Mouse (Mus musculus): ENCODE results near the gene Ccdc141.

Ccdc141 gene

DNA sequence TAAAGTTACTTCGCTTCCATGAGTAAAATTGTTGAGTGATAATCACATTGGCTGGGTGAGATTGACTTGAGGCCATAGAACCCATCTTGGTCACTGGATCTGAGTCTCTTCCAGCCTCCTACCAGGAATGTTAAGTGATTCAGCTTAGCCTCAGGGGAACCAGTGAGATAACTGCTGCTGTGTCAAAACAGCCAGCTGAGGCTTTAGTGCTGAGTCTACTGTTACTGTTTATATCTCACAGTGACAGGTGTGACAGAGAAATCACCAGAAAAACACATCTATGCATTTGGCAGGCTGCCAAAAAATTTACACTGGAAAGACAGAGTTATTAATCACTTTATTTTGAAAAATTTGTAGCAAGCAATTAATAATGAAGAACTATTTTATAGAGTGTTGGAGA, 43.5 kb downstream of the Ccdc141 start:
- DNase-seq (ENCODE audit: low spot score), result no peak

DNA sequence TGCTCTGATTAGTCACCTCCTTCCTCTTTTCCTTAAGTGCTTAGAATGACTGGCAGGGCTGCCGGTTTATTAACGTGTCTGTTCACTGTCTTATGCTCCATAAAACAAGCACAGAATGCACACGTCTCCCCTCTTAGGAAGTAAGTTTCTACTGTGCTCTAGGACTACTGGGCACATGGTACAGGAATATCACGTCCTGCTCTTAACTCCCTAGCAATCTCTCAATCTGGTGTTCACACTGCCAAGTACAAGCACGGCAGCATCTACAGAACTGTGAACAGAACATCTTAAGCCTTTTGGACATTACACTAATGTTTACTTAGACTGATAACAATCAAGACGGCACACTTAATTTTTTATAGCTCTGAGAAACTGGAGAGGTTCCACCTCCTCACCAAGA, 52.3 kb downstream of the Ccdc141 start:
- DNase-seq (ENCODE audit: low spot score), result no peak

DNA sequence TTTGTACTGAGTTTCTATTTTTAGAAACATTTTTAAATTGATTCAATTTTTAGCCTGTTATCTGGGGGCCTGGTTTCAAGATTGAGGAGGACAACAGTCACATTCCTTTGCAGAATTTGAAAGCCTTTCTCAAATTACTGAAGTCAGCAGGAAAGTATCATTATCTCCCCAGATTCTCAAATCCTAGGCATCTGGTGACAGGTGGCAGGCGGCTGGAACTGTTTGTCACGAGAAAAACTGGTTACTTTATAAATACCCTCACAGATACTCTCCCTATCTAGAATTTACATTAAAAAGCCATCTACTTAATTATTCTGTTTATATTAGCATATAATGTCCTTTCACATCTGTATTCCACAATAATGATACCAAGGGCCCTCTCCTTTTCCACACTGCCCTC, 56.1 kb downstream of the Ccdc141 start:
- DNase-seq (ENCODE audit: low spot score), result no peak

DNA sequence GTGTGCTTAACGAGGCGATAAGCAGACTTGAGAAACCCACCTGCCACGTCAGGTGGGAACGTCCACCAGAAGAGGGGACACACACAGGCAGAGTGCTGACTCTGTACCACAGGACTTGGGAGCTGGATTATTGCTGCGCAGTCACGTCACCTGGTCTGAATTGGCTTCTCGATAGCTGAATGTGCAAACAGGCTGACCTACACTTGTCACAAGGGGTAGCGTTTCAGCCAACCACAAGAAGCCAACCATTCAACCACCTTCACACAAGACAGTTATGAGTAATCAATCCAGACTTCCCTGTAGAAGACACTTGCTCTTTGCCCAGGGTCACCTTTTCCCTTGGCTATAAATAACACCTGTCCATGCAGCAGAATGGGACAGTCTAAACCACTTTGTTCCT, 56.6 kb downstream of the Ccdc141 start:
- DNase-seq (ENCODE audit: low spot score), result no peak

DNA sequence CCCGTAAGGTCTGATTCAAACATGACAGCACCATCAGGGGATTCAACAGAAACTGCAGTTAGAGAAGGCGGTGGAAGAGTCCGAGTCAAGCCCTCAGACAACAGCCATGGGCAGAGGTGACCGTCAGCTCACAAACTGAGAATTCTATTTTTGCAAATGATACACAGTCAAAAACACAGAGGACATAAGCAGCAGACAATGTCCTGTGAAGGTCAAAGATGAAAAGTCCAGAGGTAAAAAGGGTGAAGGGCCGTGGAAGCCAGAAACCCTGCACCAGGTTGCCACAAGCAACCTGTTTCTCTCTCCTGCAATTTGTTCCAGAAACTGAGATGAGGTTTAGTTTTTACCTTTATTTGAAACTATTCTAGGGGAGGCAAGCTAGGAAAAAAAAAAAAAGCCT, 57.4 kb downstream of the Ccdc141 start:
- DNase-seq (ENCODE audit: low spot score), result no peak

DNA sequence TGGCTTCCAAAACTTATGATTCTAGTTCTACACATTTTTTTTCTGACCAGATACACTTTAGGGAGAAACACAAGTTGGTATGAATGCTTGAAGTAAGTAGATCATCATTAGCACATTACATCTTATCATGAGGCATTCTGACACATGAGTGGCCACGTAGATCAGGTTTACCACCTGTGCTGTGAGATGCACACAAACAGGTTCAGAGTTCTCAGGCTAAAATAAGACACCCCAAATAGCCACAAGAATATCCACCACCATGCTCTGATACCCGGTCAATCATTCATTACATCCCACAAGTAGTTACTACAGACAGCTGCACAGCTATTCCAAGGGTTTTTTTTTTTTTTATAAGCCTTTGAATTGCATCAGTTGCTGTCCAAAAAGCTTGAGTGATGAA, 59.3 kb downstream of the Ccdc141 start:
- DNase-seq (ENCODE audit: low spot score), result no peak

DNA sequence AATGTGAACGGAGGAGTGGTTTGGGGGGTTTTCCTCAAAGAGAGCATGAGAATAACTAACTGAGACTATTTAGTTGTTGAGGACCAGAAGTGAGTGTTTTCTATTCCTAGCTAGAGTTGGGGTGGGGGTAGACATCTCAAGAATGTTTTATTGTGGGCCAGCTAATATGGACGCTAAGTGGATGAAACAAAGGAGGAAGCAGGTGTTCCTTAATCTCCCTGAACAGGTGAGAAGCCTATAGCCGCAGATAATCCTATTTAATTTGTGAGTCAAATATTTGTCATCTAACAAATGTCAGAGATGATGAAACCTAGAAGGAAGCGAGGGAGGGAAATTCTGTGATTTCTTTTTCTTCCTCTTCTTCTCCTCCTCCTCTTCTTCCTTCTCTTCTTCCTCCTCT, 60.1 kb downstream of the Ccdc141 start:
- no peak for DNase-seq (ENCODE audit: low spot score)

DNA sequence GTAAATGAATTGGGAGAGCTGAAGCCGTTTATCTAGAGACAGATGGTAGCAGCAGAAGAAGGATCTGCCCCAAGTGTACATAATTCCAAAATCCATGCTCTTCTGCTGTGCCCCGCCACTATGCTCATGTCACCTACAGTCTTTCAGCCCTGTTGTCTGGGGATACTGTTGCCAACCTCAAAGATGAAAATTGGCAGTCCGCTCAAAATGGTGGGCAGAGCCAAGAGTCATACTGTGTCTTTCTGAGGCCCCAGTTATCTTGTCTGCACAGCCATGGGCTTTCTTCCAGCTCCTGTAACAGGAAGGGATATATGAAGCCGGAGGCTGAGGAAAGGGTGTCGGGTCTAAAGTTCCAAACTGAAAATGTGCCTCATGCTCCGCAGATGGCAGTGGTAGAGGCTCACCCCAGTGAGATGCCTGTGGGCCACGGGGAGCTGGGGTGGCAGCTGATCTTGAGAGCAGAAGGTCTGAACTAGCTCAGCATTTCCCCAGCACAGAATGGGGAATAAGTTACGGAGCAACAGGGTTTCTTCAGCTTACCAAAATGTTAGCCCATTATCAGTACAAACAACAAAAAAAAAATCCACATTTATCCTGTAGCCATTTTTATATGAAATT, 60.8 kb downstream of the Ccdc141 start:
- no peak for DNase-seq (ENCODE audit: low spot score)

DNA sequence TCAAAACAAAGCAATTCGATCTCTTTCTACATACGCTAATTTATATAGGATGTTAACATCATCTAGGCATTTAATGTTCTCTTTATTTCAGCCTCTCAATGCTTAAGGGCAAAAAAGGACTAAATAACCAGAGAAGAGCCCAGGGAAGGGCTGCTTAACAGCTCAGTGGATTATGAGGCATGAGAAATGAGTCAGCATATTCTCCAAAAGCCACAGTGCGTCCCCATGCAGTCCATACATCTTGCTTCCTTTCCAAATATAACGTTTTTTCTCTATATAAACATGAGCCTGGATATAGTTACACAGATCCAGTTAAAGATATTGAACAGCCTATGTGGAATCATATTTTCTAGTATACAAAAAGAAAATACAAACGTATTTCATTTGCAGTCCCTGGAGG, 61.9 kb downstream of the Ccdc141 start:
- no peak for DNase-seq (ENCODE audit: low spot score)

DNA sequence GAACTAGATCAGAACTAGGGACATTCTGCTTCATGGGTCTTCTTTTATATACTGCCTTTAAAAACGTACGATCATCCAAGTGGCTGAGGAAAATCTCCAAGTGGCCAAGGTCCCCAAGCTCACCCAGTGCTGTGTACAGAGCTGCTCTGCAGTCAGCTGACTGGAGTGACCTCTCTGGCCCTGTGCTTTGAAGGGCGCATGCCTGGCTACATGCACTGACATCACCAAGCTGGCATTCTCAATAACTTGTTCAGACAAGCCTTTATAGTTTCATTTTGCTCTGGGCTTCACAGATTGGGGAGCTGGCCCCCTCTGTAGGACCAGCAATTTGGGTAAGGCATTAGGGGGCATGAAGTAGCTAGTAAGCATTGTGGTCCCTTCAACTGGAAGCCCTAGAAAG, 64.3 kb downstream of the Ccdc141 start:
- no peak for DNase-seq (ENCODE audit: low spot score)

DNA sequence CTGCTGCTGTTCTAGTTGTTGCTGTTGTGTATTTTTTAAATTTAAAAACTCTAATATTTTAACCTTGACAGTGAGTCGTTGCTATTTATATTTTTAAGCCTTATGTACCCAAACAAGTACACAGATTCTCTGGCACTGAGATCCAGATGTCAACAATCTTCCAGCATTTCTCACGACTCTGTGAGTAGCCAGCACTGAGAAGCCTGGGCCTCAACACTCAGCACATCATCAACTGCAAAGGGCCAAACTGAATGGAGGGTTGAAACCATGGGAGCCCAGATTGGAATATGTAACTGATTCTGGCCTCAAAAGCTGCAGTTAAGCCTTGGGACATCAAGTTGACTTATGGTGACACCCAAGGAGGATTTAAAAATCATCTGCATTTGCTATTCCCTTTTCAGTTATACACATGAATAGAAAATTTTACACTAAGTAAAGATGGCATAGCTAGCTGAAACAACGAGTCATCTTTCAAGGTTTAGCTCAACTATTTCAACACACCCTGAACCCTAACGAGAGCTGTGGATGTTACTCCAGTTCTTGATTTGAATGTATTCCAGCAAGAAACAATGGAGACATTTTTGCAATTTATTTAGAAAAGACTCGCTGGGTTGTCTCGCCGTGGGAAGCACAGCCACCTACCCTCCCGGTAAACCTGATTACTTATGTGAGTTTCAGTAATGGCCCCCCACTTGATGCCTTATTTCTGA, 65.3 kb downstream of the Ccdc141 start:
- DNase-seq (ENCODE audit: low spot score), result no peak

DNA sequence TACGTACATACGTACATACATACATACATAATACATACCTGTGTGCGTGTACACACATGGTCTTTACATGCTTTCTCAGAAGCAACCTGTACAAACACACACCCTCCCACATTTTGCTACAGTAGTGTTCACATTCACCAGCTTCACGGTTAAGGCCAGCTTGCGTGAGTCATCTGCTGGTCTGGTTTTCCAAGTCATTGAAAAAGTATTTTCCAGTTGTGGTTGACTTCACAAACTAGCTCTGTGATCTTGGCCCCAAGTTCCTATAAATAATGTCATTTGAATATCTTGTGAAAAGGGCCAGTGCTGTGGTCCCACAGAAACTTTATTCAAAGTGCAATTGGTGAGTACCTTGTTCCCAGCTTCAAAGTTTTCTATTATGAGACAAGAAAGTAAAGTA, 67.9 kb downstream of the Ccdc141 start:
- DNase-seq (ENCODE audit: low spot score), result no peak

DNA sequence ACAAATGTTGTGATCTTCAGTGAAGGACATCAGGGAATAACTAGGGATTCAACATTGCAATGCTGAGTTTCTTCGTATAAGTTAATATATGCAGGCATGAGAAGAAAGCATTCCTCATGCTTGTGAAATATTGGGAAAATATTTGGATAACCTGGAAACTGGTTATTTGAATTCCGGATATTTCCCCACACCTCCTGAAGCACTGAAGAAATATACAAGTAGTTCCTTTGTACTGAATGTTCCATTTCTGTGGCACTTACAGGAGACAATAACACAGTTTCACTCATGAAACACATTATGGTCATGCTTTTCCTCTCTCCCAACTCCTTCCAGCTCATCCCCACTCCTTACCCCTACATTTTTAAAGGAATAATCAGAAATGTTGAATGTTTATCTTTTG, 70.6 kb downstream of the Ccdc141 start:
- no peak for DNase-seq (ENCODE audit: low spot score)

DNA sequence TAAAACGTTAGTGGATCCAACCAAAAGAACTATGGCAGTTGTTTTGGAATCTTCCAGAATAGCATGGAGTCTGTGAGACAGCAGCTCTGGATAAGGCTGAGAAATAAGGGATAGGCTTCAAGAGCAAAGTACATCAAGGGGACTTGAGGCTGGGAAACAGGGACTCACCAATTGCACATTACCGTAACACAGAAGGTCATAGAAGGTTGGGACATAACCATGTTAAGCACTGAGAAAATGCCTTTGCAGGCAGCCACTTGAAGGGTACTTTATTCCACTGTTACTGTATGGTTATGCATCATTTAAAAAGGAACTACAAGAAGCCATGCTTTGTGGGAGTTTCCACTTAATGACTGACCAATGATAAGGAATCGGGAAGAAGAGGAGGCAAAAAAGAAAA, 71.7 kb downstream of the Ccdc141 start:
- DNase-seq (ENCODE audit: low spot score), result no peak

DNA sequence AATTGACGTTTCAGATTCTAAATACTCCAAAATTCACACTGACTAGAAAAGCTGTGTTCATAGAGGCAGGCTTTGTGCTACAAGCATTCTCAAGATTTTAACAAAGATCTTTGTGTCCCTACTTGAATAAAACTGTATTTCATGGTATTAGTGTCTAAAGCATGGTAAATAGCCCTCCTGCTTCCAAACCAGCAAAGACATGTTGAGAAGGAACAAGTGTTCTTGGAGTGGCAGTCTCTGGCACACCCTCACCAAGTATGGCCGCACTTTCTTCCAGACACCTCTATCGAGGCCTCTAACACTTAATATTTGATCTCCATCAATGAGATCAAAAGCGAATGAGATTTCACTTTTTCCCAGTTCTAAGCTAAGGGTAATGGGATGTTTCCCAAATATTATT, 78.7 kb downstream of the Ccdc141 start:
- DNase-seq (ENCODE audit: low spot score), result no peak

DNA sequence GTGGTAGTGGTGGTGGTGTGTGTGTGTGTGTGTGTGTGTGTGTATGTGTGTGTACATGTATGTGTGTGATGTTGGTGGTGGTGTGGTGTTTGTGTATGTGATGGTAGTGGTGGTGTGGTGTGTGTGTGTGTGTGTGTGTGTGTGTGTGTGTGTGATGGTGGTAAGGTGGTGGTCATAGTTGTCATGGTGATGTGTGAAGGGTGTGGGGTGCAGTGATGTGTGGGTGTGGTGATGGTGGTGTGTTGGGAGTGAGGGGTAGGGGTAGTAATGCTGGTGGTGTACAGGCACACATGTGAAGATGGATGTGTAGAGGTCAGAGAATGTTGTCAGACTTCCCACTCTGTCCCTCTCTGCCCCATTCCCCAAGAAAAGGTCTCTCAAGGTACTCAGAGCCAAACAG, 85.1 kb downstream of the Ccdc141 start:
- DNase-seq (ENCODE audit: low spot score), result no peak

DNA sequence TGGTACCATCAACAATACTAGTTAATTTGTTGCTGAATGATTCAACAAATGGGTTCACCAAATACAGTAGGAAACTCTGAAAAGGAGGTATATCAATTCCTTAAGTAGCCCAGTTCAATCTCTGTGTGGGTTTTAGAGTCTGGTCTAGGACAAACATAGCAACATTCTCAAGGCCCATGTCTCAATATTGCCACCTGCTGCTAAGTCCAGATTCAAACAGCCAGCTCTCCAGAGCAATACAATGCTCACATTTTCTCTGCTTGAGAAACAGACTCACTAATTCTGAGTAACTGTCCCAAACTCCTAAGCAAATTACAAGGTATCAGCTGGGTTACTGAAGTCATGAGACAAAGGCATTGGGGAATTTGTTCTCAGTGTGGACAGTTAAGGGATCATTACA, 85.8 kb downstream of the Ccdc141 start:
- DNase-seq (ENCODE audit: low spot score), result no peak

DNA sequence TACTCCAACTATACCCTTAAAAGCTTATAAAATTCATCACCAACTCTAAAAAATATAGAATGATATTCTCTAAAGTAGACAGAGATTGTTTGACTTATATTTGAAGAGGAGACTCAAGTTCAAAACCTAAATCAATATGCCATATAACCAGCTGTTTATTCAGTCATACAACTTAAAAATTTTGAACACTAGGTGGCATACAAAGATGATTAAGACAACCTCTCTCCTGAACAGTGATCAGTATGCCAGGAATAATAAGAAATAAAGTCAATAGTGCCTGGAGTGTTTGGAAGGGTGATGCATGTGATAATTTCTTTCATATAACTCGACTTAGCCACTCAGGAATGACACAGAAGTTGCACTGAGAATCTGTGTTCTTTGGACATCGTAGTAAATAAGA, 89.3 kb downstream of the Ccdc141 start:
- no peak for DNase-seq (ENCODE audit: low spot score)

DNA sequence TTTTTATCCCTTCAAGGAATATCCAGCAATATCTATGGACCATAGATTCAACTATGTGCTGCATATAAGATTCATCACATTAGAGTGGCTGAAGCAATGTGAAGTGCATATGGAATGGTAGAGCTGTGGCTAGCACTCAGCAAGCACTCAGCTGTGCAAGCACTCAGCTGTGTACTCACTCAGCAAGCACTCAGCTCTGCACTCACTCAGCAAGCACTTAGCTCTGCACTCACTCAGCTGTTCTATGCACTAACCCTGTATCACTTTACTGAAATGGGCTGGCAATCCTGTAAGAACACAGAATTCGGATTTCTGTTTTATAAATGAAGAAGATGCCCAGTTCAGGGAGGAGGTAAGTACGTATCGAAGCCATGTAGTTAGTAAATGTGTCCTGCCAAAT, 89.8 kb downstream of the Ccdc141 start:
- DNase-seq (ENCODE audit: low spot score), result no peak

DNA sequence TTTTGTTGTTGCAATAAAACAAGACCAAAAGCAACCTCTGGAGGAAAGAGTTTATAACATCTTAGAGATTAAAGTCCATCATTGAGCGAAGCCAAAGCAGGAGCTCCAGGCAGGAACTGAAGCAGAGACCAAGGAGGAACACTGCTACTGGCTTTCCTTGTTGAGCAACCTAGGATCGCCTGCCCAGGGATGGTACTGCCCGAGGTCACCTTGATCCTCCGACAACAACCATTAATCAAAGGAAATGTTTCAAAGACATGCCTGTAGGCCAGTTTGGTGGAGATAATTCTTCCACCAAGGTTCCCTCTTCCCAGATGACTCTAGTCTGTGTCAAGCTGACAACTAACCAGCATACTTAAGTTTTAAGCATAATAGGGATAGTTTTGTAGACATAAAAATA, 91.7 kb downstream of the Ccdc141 start:
- DNase-seq (ENCODE audit: low spot score), result no peak

DNA sequence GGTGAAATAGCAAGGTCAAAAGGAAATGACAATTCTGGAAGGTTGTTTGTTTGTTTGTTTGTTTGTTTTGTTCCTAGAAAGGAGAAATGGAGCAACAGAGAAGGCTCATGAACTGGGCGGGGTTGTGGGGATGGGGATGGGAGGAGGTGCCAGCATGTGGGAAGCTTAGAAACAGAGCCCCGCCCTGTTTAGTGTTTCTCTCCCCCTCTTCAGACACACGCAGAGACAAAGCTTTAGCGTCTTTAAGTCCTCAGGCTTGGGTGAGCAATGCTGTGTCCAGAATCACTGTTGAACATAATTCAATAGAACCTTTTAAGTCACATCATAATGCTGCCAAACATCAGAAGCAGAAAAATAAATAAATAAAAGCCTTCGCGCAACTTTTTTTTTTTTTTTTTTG, 96.1 kb downstream of the Ccdc141 start:
- no peak for DNase-seq (ENCODE audit: low spot score)

DNA sequence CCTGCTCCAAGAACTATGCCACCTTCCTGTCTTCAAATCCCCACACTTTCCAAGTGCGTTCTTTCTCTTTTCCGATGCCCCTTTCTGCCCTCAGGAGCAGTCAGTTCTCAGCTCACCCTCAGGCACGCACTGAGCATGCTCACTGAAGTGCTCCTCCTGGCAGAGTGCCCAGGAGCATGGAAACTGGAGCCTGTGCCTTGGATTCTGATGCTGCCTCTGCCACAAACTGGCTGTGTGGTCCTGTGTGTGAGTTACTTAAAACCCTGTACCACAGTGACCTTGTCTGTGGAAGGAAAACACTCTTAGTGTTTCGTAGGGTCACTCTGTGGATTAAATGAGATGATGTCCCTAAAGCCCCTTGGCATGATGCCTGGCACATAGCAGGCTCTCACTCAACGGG, 96.5 kb downstream of the Ccdc141 start:
- DNase-seq (ENCODE audit: low spot score), result no peak

DNA sequence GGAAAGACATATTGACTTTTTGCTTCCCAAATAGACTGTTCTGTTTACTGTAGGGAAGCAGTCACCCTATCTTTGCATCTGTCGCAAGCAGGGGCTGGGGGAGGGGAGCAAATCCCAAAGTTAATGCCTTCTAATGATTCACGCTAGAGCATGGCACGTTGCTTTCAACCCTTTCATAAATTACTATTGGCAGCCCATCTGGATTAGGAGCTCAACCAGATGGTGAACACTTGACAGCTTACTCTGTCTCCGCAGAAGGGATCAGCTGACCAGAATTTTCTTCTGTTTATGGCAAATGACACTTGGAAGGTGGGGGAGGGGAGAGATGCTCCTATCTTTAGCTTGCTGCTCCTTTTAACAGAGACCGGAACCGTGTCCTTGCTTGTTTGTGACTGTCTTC, 105.1 kb downstream of the Ccdc141 start:
- no peak for DNase-seq (ENCODE audit: low spot score)

DNA sequence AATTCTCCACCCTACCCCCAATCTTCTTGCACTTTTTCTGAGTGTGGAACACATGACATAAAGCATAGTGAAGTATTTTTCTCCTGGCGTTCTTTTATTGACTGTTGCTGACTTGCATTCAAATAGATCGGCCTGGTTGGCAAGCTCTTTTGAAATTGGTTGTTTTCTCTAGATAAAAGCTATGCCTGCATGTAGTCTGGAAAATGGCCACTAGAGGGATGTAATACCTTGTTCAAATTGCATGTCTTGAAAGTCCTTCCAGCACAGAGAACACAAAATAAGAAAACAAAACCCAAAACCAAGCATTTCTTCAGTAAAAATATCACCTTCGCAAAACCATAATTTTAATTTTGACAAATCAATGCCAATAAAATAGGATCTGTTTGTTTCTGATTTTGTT, 108.6 kb downstream of the Ccdc141 start:
- no peak for DNase-seq (ENCODE audit: low spot score)

Data from T-cell, adult 2 months (primary cell).